Mouse (Mus musculus): ENCODE measurements around the gene Tshz2. TPM values are rescaled to one million over a fixed set of nuclear protein-coding genes. Genes with fewer than 3 reads are reported as not detected.
"Not testable (repeated sequence)": the region's sequence is repeated elsewhere in the genome, so short reads cannot be mapped to it uniquely, and the experiment has no call there.

The Tshz2 gene
- total RNA-seq, 2 experiments from 2014 or later = 37.8 to 50.7 TPM

DNA sequence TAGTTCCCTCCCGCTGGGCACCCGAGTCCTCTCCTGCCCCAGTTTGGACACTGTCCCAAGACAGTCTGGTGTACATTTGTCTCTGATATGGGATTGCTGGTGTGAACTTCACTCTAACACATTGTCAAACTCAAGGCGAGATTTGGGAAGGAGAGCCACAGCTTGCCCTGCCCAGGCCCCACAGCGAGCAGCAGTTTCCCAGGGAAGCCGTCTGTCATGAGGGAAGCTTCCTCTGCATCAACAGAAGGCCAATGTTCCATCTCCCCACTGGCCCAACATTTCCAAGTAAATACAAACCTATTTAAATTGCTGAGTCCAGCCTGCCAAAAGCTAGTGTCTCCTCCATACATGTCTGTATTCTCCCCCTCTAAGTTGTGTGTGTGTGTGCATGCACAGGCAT is 218.8 kb downstream of the Tshz2 start:
- no peak for DNase-seq (ENCODE audit: low spot score in 2 of 2)

DNA sequence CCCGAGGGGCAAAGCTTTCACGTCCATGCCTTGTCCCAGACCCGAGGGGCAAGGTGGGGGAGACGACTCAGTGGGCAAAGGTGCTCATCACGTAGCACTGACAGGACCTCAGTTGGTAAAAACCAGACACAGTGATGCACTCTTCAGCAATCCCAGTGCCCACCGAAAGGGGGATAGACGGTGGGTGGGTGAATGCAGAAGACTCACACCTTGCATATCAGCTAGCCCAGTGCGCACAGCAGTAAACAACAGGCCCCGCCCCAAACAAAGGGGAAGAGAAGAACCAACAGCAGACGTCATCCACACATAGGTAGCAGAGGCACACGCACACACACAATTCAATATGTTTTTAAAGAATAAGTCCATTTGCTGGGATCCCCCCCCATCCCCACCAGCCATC is 221.7 kb downstream of the Tshz2 start:
- DNase-seq (ENCODE audit: low spot score in 2 of 2) = no peak

- DNase-seq (ENCODE audit: low spot score in 2 of 2) = not testable (repeated sequence)
These were observed 224.2 kb downstream of the Tshz2 start for GRCm38 (mm10) chr2:169857041-169857440.

DNA sequence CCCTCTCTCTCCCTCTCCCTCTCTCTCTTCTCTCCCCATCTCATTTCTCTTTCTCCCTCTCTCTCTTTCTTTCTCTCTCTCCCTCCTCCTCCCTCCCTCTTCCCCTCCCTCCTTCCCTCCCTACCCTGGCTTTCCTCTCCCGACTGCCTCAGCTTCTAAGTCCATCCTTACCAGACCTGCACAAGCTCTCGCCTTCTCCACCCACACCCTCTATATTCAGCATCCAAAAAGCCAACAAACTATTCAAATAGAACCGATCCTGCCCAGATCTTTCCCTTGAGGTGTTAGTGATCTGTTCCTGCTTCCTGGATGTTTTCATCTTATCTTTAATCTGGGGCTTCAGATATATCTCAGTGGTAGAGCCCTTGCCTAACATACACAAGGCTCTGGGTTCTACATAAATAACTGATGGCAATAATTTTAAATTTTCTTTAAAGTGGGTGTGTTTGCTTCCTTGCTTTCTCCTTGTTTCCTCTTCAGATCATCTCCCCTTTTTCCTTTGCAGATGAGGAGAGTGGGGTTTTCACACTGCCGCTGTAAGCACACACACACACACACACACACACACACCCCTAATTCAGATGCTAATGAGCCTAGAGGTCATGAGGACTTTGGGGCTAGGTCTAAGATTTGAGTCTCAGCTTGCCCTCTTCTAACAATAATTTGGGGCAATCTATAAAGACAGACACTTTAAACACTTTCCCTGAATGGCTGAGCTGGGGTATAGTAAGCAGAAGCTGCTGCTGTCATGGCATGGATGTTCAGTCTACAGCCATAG is 226.5 kb downstream of the Tshz2 start:
- DNase-seq (ENCODE audit: low spot score in 2 of 2) = no peak

DNA sequence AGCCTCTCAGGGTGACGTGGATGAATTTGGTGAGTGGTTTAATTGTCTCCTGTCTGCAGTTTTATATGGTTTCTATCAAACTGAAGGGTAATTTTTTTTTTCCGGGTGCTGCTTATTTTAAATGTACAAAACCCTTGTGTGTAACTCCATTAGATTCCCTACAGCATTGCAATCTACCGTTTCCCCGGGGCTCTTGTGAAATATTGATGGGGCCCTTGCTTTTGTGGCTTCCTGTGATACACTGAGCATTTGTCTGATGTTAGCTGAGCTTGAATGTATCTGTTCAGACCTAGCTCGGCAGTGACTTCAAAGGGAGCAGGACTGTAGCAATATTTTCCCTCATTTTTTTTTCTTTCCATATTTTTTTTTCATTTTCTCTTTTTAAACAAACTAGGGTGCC is 228.1 kb downstream of the Tshz2 start:
- no peak for DNase-seq (ENCODE audit: low spot score in 2 of 2)

GRCm38 (mm10) chr2:169862701-169863100 is 229.9 kb downstream of the Tshz2 start:
- DNase-seq (ENCODE audit: low spot score in 2 of 2) = no peak

- no peak for DNase-seq (ENCODE audit: low spot score in 2 of 2)
These were observed 236.7 kb downstream of the Tshz2 start for GRCm38 (mm10) chr2:169869468-169869867.

- DNase-seq (ENCODE audit: low spot score in 2 of 2) = no peak
These were observed 237.7 kb downstream of the Tshz2 start for GRCm38 (mm10) chr2:169870503-169870902.

DNA sequence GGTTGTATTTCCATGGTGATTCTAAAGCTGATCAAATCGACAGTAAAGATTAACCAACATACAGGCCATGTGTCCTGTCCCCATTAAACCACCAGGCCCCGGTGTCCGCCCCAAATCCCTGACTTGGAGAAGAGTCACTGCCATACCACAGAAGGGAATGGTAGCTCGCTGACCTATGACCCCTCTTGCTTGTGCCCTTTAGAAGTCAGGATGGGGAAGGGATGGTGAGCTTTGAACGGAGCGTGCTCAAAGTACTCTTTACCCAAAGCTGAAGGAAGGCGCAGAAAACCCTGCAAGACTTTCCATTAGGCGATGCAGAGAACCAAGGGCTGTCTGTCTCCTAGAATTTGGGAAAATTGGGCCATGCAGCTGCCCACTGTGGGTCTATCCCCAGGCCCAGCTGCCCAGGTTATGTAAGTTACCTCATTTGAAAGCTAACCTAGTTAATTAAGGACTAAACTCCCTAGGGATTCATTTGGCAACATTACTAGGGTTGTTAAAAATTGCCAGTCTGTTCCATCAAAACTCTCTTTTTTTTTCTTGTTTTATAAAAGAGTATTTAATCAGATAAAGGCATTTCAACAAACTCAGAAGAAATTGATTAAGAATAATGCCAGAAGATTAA is 238.7 kb downstream of the Tshz2 start:
- DNase-seq (ENCODE audit: low spot score in 2 of 2) = no peak

DNA sequence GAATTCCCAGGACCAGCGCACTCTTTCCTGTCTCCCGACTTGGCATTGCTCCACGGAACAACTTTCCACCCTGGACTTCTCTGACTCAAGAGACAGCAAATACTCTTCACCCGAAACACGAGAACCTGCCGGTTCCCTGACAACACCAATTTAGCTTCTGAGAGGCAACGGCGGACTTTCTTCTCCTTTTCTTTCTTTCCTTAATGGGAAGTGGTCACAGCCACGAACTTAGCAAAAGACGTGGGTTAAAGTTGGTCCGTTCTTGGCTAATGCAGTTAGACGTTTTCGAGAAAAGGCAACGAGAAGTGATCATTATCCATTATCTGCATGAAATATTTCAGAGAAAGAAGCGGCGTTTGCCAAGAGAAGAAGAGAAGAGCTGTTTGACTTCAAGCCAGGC is 240.6 kb downstream of the Tshz2 start:
- DNase-seq (ENCODE audit: low spot score in 2 of 2) = no peak

DNA sequence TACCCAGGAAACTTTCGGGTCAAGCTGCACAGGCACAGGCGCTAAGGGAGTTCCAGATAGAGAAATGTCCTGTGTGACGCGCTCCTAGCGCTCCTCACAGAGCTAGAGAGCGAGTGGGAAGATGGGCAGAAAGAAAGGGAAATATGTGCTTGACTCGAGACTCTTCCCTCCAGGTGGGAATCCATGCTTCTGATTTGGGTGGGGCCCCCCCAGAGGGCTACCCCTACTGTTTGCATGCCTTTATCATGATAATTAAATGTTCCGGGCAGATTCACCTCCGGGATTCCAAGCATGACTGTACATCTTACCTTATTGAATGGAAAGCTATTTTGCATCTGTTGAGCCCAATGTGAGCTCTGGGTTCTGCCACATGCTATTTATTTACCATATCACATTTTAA is 255.1 kb downstream of the Tshz2 start:
- no peak for DNase-seq (ENCODE audit: low spot score in 2 of 2)

- DNase-seq (ENCODE audit: low spot score in 2 of 2) = no peak
These were observed 259.7 kb downstream of the Tshz2 start for GRCm38 (mm10) chr2:169892441-169893038.

- no peak for DNase-seq (ENCODE audit: low spot score in 2 of 2)
These were observed 270.1 kb downstream of the Tshz2 start for GRCm38 (mm10) chr2:169902896-169903295.

DNA sequence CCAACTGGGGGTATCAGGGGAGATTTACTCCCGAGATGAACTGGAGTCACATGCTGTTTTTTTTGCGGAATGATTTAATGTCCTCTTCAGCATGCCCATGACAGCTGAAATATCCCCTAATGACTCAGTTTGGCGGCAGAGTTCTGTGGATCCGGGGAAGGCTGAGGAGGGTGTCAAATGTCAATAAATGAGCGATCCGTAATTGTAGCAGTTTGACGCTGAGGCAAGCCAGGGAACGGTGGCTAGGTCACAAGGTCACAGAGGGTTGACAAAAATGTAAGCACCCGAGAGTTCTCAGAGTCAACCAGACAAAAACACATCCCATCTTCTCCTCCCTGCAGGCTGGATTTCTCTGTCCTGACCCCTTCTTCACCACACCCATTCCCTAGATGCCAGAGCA is 273.6 kb downstream of the Tshz2 start:
- DNase-seq (ENCODE audit: low spot score in 2 of 2) = no peak

- DNase-seq (ENCODE audit: low spot score in 2 of 2) = peak in 1 of 2 experiments; percentile 23
These were observed 275.2 kb downstream of the Tshz2 start for GRCm38 (mm10) chr2:169907979-169908378.

GRCm38 (mm10) chr2:169910606-169911005 is 277.8 kb downstream of the Tshz2 start:
- DNase-seq (ENCODE audit: low spot score in 2 of 2) = no peak

- DNase-seq (ENCODE audit: low spot score in 2 of 2) = no peak
These were observed 280.0 kb downstream of the Tshz2 start for GRCm38 (mm10) chr2:169912826-169913225.

DNA sequence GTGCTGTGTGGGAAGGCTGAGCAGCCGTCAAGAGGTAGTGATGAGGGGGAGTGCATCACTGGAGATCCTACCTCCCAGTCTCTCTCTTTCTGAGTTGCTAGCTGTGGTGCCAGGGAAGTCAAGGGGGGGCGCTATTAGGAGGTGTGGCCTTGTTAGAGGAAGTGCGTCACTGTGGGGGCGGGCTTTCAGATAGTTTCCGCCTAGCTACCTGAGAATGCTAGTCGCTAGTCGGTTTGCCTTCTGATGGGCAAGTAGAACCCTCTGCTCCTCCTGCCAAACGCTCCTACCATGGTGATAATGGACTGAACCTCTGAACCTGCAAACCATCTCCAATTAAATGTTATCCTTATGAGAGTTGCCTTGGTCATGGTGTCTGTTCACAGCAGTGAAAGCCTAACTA is 282.1 kb downstream of the Tshz2 start:
- no peak for DNase-seq (ENCODE audit: low spot score in 2 of 2)

DNA sequence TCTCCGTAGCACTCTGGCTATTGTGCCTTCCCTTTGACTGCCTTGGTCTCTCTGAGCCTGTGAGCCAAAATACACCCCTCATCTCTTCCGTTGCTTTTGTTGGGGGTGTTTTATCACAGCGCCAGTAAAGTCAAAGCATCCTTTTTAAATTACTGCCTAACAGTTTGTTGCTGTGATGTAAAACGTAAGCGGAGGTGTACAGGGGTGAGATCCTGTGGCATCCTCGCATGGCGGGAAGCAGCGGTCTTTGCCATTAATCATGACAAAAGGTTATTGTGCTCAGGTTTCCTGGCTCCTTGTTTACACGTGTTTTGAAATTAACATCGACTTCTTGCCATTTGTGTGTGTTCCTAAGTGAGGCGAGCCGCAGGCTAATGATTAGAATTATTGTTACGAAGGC is 282.5 kb downstream of the Tshz2 start:
- no peak for DNase-seq (ENCODE audit: low spot score in 2 of 2)

DNA sequence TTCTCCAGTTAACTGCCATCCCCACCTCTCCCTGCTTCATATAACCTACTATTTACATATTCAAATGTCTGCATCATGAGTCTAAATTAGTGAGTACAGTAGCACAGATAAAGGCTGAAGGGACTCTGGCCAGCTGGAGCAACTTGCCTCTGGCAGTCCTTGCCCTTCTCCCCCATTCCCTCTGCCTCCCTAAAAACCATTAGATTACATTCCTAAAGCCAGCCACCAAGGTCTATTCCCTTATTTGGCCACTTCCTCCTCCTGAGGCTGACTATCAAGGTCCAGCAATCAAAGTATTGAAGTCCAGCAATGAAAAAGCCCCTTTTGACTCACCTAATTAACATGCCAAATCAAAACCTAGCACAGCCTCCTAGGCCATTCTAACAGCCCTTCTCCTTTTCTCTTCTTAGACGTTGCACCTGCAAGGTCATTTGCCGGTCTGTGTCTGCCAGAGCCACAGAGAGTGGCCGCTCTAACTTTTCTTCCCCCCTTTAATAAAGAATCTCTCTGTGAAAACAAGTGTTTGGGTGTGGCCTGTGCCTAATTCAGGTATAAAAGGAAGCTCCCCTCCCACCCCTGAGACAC is 286.4 kb downstream of the Tshz2 start:
- no peak for DNase-seq (ENCODE audit: low spot score in 2 of 2)

GRCm38 (mm10) chr2:169924177-169924810 is 291.5 kb downstream of the Tshz2 start:
- no peak for DNase-seq (ENCODE audit: low spot score in 2 of 2)

- DNase-seq (ENCODE audit: low spot score in 2 of 2) = no peak
These were observed 292.7 kb downstream of the Tshz2 start for GRCm38 (mm10) chr2:169925466-169925865.

Data from adrenal gland, adult 18-20 months (tissue).